Mouse (Mus musculus) stomach, embryonic 15.5 days (tissue): ENCODE measurements at regions not wholly inside any gene's neighbourhood (a gene's known extent, or its start where the extent isn't known, plus 50 kb on each side); places are given as distances from the start of the nearest gene placed in this dataset.

Source experiments
- ATAC-seq: fragments of 200-750 bp; cut with Nextera tagmentation; 2 replicates; pipeline ENCODE4 v1.8.0; 2017; ENCODE audit warnings: low read depth, moderate number of reproducible peaks, moderate TSS enrichment; ENCODE audit not compliant: insufficient read depth, low FRiP score
- H3K27ac ChIP-seq: fragments of 300-500 bp; sonication (generic); 2 replicates; pipeline ENCODE4 v1.5.1; 2015; ENCODE audit warnings: mild to moderate bottlenecking, inconsistent platforms
- H3K27me3 ChIP-seq: fragments of 300-500 bp; sonication (generic); replicated peaks from 2 replicates; pipeline ENCODE4 v1.6.1; 2015; ENCODE audit warnings: inconsistent platforms
- H3K36me3 ChIP-seq: fragments of 300-500 bp; sonication (generic); 2 replicates; pipeline ENCODE4 v1.6.1; 2015; ENCODE audit warnings: inconsistent platforms
- H3K4me1 ChIP-seq: fragments of 300-500 bp; sonication (generic); 2 replicates; pipeline ENCODE4 v1.6.1; 2015; ENCODE audit warnings: inconsistent platforms
- H3K4me2 ChIP-seq: fragments of 300-500 bp; sonication (generic); 2 replicates; pipeline ENCODE4 v1.6.1; 2015; ENCODE audit warnings: mild to moderate bottlenecking, inconsistent platforms
- H3K4me3 ChIP-seq: fragments of 300-500 bp; sonication (generic); replicated peaks from 2 replicates; pipeline ENCODE4 v1.5.1; 2015; ENCODE audit warnings: inconsistent platforms
- H3K9ac ChIP-seq: fragments of 300-500 bp; sonication (generic); 2 replicates; pipeline ENCODE4 v1.6.1; 2015; ENCODE audit warnings: inconsistent platforms
- H3K9me3 ChIP-seq: fragments of 300-500 bp; sonication (generic); 2 replicates; pipeline ENCODE4 v1.6.1; 2016; ENCODE audit warnings: inconsistent platforms
- WGBS: fragments of 180-500 bp; shearing (Covaris S2); methylation state at CpG from one replicate; pipeline ENCODE4 v1.1.7; 2015; 5-methylcytosine and 5-hydroxymethylcytosine counted together

- Histone ChIP-seq H3K4me3 (no peak overlapping the region), H3K27me3 (no peaks in the 10 kb centered on the region), H3K27ac (no peak overlapping the region), H3K9ac (no peak overlapping the region), H3K36me3 (no peaks in the 10 kb centered on the region), H3K4me2 (no peak overlapping the region), H3K4me1 (no peaks in the 10 kb centered on the region), H3K9me3 (no peaks in the 10 kb centered on the region)
- 59% methylated on average over 4 of the region's 4 CpGs for WGBS
- ATAC-seq, result no peak
Measured at GRCm38 (mm10) chr14:73435839-73436238, 50.8 kb upstream of the Itm2b start.
